Comparison of ENCODE assay signal across 28 mouse cellular contexts in genomic region chr2:152556655-152557054, GRCm38 (mm10). TPM values are rescaled to one million over a fixed set of nuclear protein-coding genes. Genes with fewer than 3 reads are reported as not detected.
DNase-seq lines count a peak whose midpoint lies in the region; ATAC-seq and TF ChIP-seq lines count a peak whose summit lies in the region.
"Had no signal": no experiment of that assay in that cellular context is flagged by ENCODE, and none has a peak within 500 bp of the region (broad histone marks: within the 10 kb centered on the region; RNA-seq: fewer than 3 reads in every experiment).

No protein-coding gene starts in this region.

- peak overlapping the region in 1 of 3 experiments; percentile 27 for H3K4me3 ChIP-seq in CH12.LX (replicated peaks in 1 of 3; ENCODE audit: low read depth in 2 of 3, low read length in 2 of 3, poor library complexity in 1 of 3)
- H3K4me3 ChIP-seq in hindbrain, embryonic 11.5 days (ENCODE audit: low read depth, low read length) = no peak overlapping the region
- H3K4me3 ChIP-seq in heart, adult 2 months = no peak overlapping the region
- H3K4me3 ChIP-seq: embryonic facial prominence, embryonic 13.5 days; embryonic facial prominence, embryonic 15.5 days; erythroblast, embryonic 14.5 days; forebrain, embryonic 10.5 days; forebrain, embryonic 12.5 days had no signal

- no peak for TF ChIP-seq EP300 in CH12.LX (IDR thresholded peaks at IDR 0.05; ENCODE audit: low read length)
- TF ChIP-seq EP300 in heart, adult 2 months (IDR thresholded peaks at IDR 0.05; ENCODE audit: insufficient read depth, low read depth, low read length) = no peak

- no peak for TF ChIP-seq POLR2A in CH12.LX (IDR thresholded peaks at IDR 0.05; ENCODE audit: low read depth, low read length)
- no peak for TF ChIP-seq POLR2A in heart, adult 2 months (IDR thresholded peaks at IDR 0.05; ENCODE audit: insufficient read depth, low read depth, low read length)

- H3K79me2 ChIP-seq in CH12.LX (replicated peaks; ENCODE audit: control insufficient read depth, extremely low read depth, insufficient read depth, poor library complexity, severe bottlenecking) = no peaks in the 10 kb centered on the region
- no peaks in the 10 kb centered on the region for H3K79me2 ChIP-seq in heart, adult 2 months (replicated peaks; ENCODE audit: control insufficient read depth, insufficient read depth, low read length)

- TF ChIP-seq CTCF in CH12.LX (conservative IDR thresholded peaks at IDR 0.05 in 1 of 2, IDR thresholded peaks at IDR 0.05 in 1 of 2; ENCODE audit: low read depth in 2 of 2, low read length in 2 of 2) = no peak
- TF ChIP-seq CTCF in heart, adult 2 months (IDR thresholded peaks at IDR 0.05) = no peak

- H3K4me1 ChIP-seq in CH12.LX (ENCODE audit: control insufficient read depth in 1 of 2, insufficient read depth in 2 of 2) = peaks cover 0 to 22% of the 10 kb centered on the region in 2 experiments; a peak in 2 of 4 replicates
- no peaks in the 10 kb centered on the region for H3K4me1 ChIP-seq in hindbrain, embryonic 11.5 days (replicated peaks; ENCODE audit: control insufficient read depth, insufficient read depth, low read length)
- no peaks in the 10 kb centered on the region for H3K4me1 ChIP-seq in heart, adult 2 months (ENCODE audit: control insufficient read depth, insufficient read depth, low read length)
- H3K4me1 ChIP-seq: embryonic facial prominence, embryonic 13.5 days; embryonic facial prominence, embryonic 15.5 days had no signal

- H3K36me3 ChIP-seq in CH12.LX (replicated peaks in 1 of 2; ENCODE audit: control insufficient read depth in 1 of 2, insufficient read depth in 1 of 2, low read length in 1 of 2) = no peaks in the 10 kb centered on the region
- H3K36me3 ChIP-seq in hindbrain, embryonic 11.5 days (ENCODE audit: control insufficient read depth, insufficient read depth, low read length) = no peaks in the 10 kb centered on the region
- H3K36me3 ChIP-seq in heart, adult 2 months (ENCODE audit: control insufficient read depth, insufficient read depth, low read length) = no peaks in the 10 kb centered on the region
- H3K36me3 ChIP-seq: embryonic facial prominence, embryonic 13.5 days; embryonic facial prominence, embryonic 15.5 days; forebrain, embryonic 10.5 days; forebrain, embryonic 12.5 days had no signal

- no peak overlapping the region for H3K27ac ChIP-seq in CH12.LX (ENCODE audit: insufficient read depth, low read depth)
- no peak overlapping the region for H3K27ac ChIP-seq in hindbrain, embryonic 11.5 days (ENCODE audit: low read depth, low read length)
- H3K27ac ChIP-seq in heart, adult 2 months = no peak overlapping the region
- H3K27ac ChIP-seq: embryonic facial prominence, embryonic 13.5 days; embryonic facial prominence, embryonic 15.5 days; forebrain, embryonic 10.5 days; forebrain, embryonic 12.5 days had no signal

- in situ Hi-C loops in CH12.LX (cut with MboI; ENCODE audit: low pct_ligation_motif_present, low pct_unique_long_range_greater_than_20kb, low sequenced_read_pairs) = no loop called here

- DNase-seq in CH12.LX (ENCODE audit: extremely low read depth) = peak; percentile 62
- DNase-seq in adrenal gland, adult (ENCODE audit: inconsistent age in 2 of 2, low spot score in 1 of 2) = no peak
- no peak for DNase-seq in hindbrain, embryonic 11.5 days (ENCODE audit: low spot score)
- no peak for DNase-seq in heart, adult 2 months
- DNase-seq: adrenal gland, adult 8-10 months; adrenal gland, postnatal 14 days; adrenal gland, postnatal 36 days; B cell, adult 2 months; cerebellum, adult 11-12 months; cerebellum, adult 2 months; cerebellum, adult 9-10 months; cerebellum, postnatal 10 days; cerebellum, postnatal 25 days; embryo, embryonic 11 days had no signal

- peaks cover 6% of the 10 kb centered on the region for H3K9me3 ChIP-seq in CH12.LX (replicated peaks; ENCODE audit: low read length)
- no peaks in the 10 kb centered on the region for H3K9me3 ChIP-seq in hindbrain, embryonic 11.5 days (ENCODE audit: control insufficient read depth, low read length)
- H3K9me3 ChIP-seq: embryonic facial prominence, embryonic 13.5 days; embryonic facial prominence, embryonic 15.5 days; forebrain, embryonic 10.5 days; forebrain, embryonic 12.5 days had no signal

- TF ChIP-seq RAD21 in CH12.LX (IDR thresholded peaks at IDR 0.05; ENCODE audit: low read depth, low read length) = no peak

- peak; percentile 62 to 68 for ATAC-seq in hematopoietic stem cell, adult 5-6 weeks (replicated peaks in 1 of 2; ENCODE audit: insufficient read depth in 1 of 2, low FRiP score in 2 of 2, low TSS enrichment in 1 of 2, low read depth in 1 of 2, poor library complexity in 2 of 2, severe bottlenecking in 2 of 2)
- no peak for ATAC-seq in hindbrain, embryonic 11.5 days (ENCODE audit: low FRiP score)
- ATAC-seq: CD4-positive, CD25-positive, alpha-beta regulatory T cell, adult 4 months; forebrain, embryonic 14.5 days; forebrain, embryonic 16.5 days had no signal

- dilution Hi-C loops in CH12.LX (cut with MboI; ENCODE audit: extremely low pct_ligation_motif_present, extremely low pct_unique_long_range_greater_than_20kb, low sequenced_read_pairs) = no loop called here

- intact Hi-C loops in heart, adult 2 months (cut with DNase I) = no loop called here

- H3K27me3 ChIP-seq in CH12.LX (replicated peaks) = peaks cover 22% of the 10 kb centered on the region
- no peaks in the 10 kb centered on the region for H3K27me3 ChIP-seq in hindbrain, embryonic 11.5 days (ENCODE audit: control insufficient read depth, insufficient read depth, low read length)
- H3K27me3 ChIP-seq in heart, adult 2 months (ENCODE audit: control insufficient read depth, insufficient read depth, low read length) = no peaks in the 10 kb centered on the region
- H3K27me3 ChIP-seq: embryonic facial prominence, embryonic 15.5 days; forebrain, embryonic 12.5 days had no signal

- 90% methylated on average over 7 of the region's 7 CpGs for WGBS in hindbrain, embryonic 11.5 days
- WGBS in heart, adult 2 months = 80% methylated on average over 7 of the region's 7 CpGs

- H3K9ac ChIP-seq in CH12.LX (ENCODE audit: insufficient read depth, low read depth) = no peak overlapping the region
- no peak overlapping the region for H3K9ac ChIP-seq in hindbrain, embryonic 11.5 days (ENCODE audit: low read depth, low read length)
- H3K9ac ChIP-seq in heart, adult 2 months (ENCODE audit: low read depth, low read length) = no peak overlapping the region
- H3K9ac ChIP-seq: embryonic facial prominence, embryonic 13.5 days; embryonic facial prominence, embryonic 15.5 days; forebrain, embryonic 12.5 days had no signal

- H3K4me2 ChIP-seq in CH12.LX (ENCODE audit: insufficient read depth, low read depth, poor library complexity, severe bottlenecking) = no peak overlapping the region
- H3K4me2 ChIP-seq in hindbrain, embryonic 11.5 days (replicated peaks; ENCODE audit: low read depth, low read length) = no peak overlapping the region
- H3K4me2 ChIP-seq: embryonic facial prominence, embryonic 13.5 days; embryonic facial prominence, embryonic 15.5 days; forebrain, embryonic 12.5 days had no signal

TF ChIP-seq in CH12.LX, 34 proteins besides CTCF, POLR2A, EP300 and RAD21:
- TF ChIP-seq POLR2AphosphoS2 (IDR thresholded peaks at IDR 0.05; ENCODE audit: low read depth, low read length) = no peak
- TF ChIP-seq SMC3 (IDR thresholded peaks at IDR 0.05; ENCODE audit: low read depth, low read length) = no peak
- TF ChIP-seq JUND (conservative IDR thresholded peaks at IDR 0.05; ENCODE audit: low read depth, low read length) = no peak
- TF ChIP-seq SIN3A (IDR thresholded peaks at IDR 0.05; ENCODE audit: low read length) = no peak
- no peak for TF ChIP-seq TCF12 (IDR thresholded peaks at IDR 0.05; ENCODE audit: low read depth, low read length)
- no peak for TF ChIP-seq MAFK (IDR thresholded peaks at IDR 0.05; ENCODE audit: insufficient replicate concordance, low read length)
- TF ChIP-seq UBTF (IDR thresholded peaks at IDR 0.05; ENCODE audit: low read depth, low read length) = no peak

RNA-seq across cellular contexts. Expression of gene Gm17416, which starts 12.5 kb away (rescaled TPM):
- total RNA-seq in CH12.LX (2012; rRNA removed) (not detected in 2 replicates), CH12.LX (2014; rRNA removed) (not detected in 2 replicates)
- not detected in 2 replicates for polyA plus RNA-seq in CH12.LX (2012; ENCODE audit: insufficient read length, low read depth)
- total RNA-seq in hematopoietic stem cell, adult 5-6 weeks (2017) = not detected in 2 replicates
- not detected in 2 replicates for polyA plus RNA-seq in hindbrain, embryonic 11.5 days (2014; fragmentation: Nextera tagmentation; extraction: Ambion mirVana)
- total RNA-seq in heart, adult 2 months (2021) = not detected
- polyA plus RNA-seq in heart, adult 2 months (2012; rRNA removed) = not detected in 2 replicates
- total RNA-seq: adrenal gland, adult 18-20 months; adrenal gland, adult 8-10 months; adrenal gland, postnatal 14 days; adrenal gland, postnatal 36 days; ES-E14; MEL had no signal
- polyA plus RNA-seq: CD4-positive, CD25-positive, alpha-beta regulatory T cell, adult 4 months; cerebellum, adult 2 months; embryonic facial prominence, embryonic 11.5 days; embryonic facial prominence, embryonic 13.5 days; embryonic facial prominence, embryonic 15.5 days; erythroblast, embryonic 14.5 days; forebrain, embryonic 10.5 days; forebrain, embryonic 12.5 days; forebrain, embryonic 14.5 days; forebrain, embryonic 16.5 days; frontal cortex, adult 2 months had no signal

RNA-seq across cellular contexts. Expression of gene Defb21, which starts 15.9 kb away (rescaled TPM):
- not detected in 2 replicates for total RNA-seq in CH12.LX (2012; rRNA removed)
- total RNA-seq in CH12.LX (2014; rRNA removed) = not detected in 2 replicates
- polyA plus RNA-seq in CH12.LX (2012; ENCODE audit: insufficient read length, low read depth) = not detected in 2 replicates
- not detected in 2 replicates for total RNA-seq in hematopoietic stem cell, adult 5-6 weeks (2017)
- not detected in 2 replicates for polyA plus RNA-seq in hindbrain, embryonic 11.5 days (2014; fragmentation: Nextera tagmentation; extraction: Ambion mirVana)
- total RNA-seq in heart, adult 2 months (2021) = not detected
- polyA plus RNA-seq in heart, adult 2 months (2012; rRNA removed) = not detected in 2 replicates
- total RNA-seq: adrenal gland, adult 18-20 months; adrenal gland, adult 8-10 months; adrenal gland, postnatal 14 days; adrenal gland, postnatal 36 days; ES-E14; MEL had no signal
- polyA plus RNA-seq: CD4-positive, CD25-positive, alpha-beta regulatory T cell, adult 4 months; cerebellum, adult 2 months; embryonic facial prominence, embryonic 11.5 days; embryonic facial prominence, embryonic 13.5 days; embryonic facial prominence, embryonic 15.5 days; erythroblast, embryonic 14.5 days; forebrain, embryonic 10.5 days; forebrain, embryonic 12.5 days; forebrain, embryonic 14.5 days; forebrain, embryonic 16.5 days; frontal cortex, adult 2 months had no signal

RNA-seq across cellular contexts. Expression of gene Defb29, which starts 16.8 kb away (rescaled TPM):
- total RNA-seq in CH12.LX (2012; rRNA removed) = not detected in 2 replicates
- total RNA-seq in CH12.LX (2014; rRNA removed) = not detected in 2 replicates
- polyA plus RNA-seq in CH12.LX (2012; ENCODE audit: insufficient read length, low read depth) = not detected in 2 replicates
- total RNA-seq in hematopoietic stem cell, adult 5-6 weeks (2017) = not detected in 2 replicates
- not detected in 2 replicates for polyA plus RNA-seq in hindbrain, embryonic 11.5 days (2014; fragmentation: Nextera tagmentation; extraction: Ambion mirVana)
- not detected for total RNA-seq in heart, adult 2 months (2021)
- not detected in 2 replicates for polyA plus RNA-seq in heart, adult 2 months (2012; rRNA removed)
- total RNA-seq: adrenal gland, adult 18-20 months; adrenal gland, adult 8-10 months; adrenal gland, postnatal 14 days; adrenal gland, postnatal 36 days; ES-E14; MEL had no signal
- polyA plus RNA-seq: CD4-positive, CD25-positive, alpha-beta regulatory T cell, adult 4 months; cerebellum, adult 2 months; embryonic facial prominence, embryonic 11.5 days; embryonic facial prominence, embryonic 13.5 days; embryonic facial prominence, embryonic 15.5 days; erythroblast, embryonic 14.5 days; forebrain, embryonic 10.5 days; forebrain, embryonic 12.5 days; forebrain, embryonic 14.5 days; forebrain, embryonic 16.5 days; frontal cortex, adult 2 months had no signal

RNA-seq across cellular contexts. Expression of gene Defb19, which starts 23.5 kb away (rescaled TPM):
- total RNA-seq in CH12.LX (2012; rRNA removed) = not detected in 2 replicates
- not detected in 2 replicates for total RNA-seq in CH12.LX (2014; rRNA removed)
- not detected in 2 replicates for polyA plus RNA-seq in CH12.LX (2012; ENCODE audit: insufficient read length, low read depth)
- not detected in 2 replicates for total RNA-seq in hematopoietic stem cell, adult 5-6 weeks (2017)
- not detected in 2 replicates for polyA plus RNA-seq in hindbrain, embryonic 11.5 days (2014; fragmentation: Nextera tagmentation; extraction: Ambion mirVana)
- not detected for total RNA-seq in heart, adult 2 months (2021)
- 0.43 and 0.97 TPM in 2 replicates for polyA plus RNA-seq in heart, adult 2 months (2012; rRNA removed)
- total RNA-seq: adrenal gland, adult 8-10 months; ES-E14; MEL had no signal
- polyA plus RNA-seq: CD4-positive, CD25-positive, alpha-beta regulatory T cell, adult 4 months; cerebellum, adult 2 months; embryonic facial prominence, embryonic 11.5 days; embryonic facial prominence, embryonic 13.5 days; embryonic facial prominence, embryonic 15.5 days; erythroblast, embryonic 14.5 days; forebrain, embryonic 10.5 days; forebrain, embryonic 12.5 days; forebrain, embryonic 14.5 days; forebrain, embryonic 16.5 days; frontal cortex, adult 2 months had no signal

RNA-seq across cellular contexts. Expression of gene Defb28, which starts 38.6 kb away (rescaled TPM):
- total RNA-seq in CH12.LX (2012; rRNA removed) = not detected in 2 replicates
- not detected in 2 replicates for total RNA-seq in CH12.LX (2014; rRNA removed)
- not detected in 2 replicates for polyA plus RNA-seq in CH12.LX (2012; ENCODE audit: insufficient read length, low read depth)
- total RNA-seq in hematopoietic stem cell, adult 5-6 weeks (2017) = not detected in 2 replicates
- not detected in 2 replicates for polyA plus RNA-seq in hindbrain, embryonic 11.5 days (2014; fragmentation: Nextera tagmentation; extraction: Ambion mirVana)
- total RNA-seq in heart, adult 2 months (2021) = not detected
- polyA plus RNA-seq in heart, adult 2 months (2012; rRNA removed) = not detected in 2 replicates
- total RNA-seq: adrenal gland, adult 18-20 months; adrenal gland, adult 8-10 months; adrenal gland, postnatal 14 days; adrenal gland, postnatal 36 days; ES-E14; MEL had no signal
- polyA plus RNA-seq: CD4-positive, CD25-positive, alpha-beta regulatory T cell, adult 4 months; cerebellum, adult 2 months; embryonic facial prominence, embryonic 11.5 days; embryonic facial prominence, embryonic 13.5 days; embryonic facial prominence, embryonic 15.5 days; erythroblast, embryonic 14.5 days; forebrain, embryonic 10.5 days; forebrain, embryonic 12.5 days; forebrain, embryonic 14.5 days; forebrain, embryonic 16.5 days; frontal cortex, adult 2 months had no signal
